Mouse (Mus musculus): ENCODE results near the gene Etfbkmt.

- TF ChIP-seq CTCF (IDR thresholded peaks at IDR 0.05) (no peak), EP300 (IDR thresholded peaks at IDR 0.05) (no peak)
Observed at GRCm38 (mm10) chr6:149139471-149139870, at the start of gene Etfbkmt.
